17 mouse cellular contexts compared by ENCODE assay signal in the genomic region with DNA sequence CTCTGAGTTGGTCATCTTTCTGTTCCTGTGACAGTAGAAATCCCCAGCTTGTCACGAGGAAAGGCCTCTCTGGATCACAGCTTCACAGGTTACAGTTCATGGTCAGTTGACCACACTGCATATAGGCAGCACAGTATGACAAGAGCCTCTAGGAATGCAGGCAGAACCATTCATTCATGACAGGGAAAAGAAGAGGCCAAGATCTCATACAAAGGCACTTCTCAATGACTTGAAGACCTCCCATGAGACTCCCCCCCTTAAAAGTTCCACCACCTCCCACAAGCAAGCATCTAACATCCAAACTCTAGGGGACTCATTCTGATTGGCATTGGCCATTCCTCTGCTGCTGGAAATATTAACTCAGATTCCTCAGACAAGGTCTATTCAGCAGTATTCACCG. TPM values are rescaled to one million over a fixed set of nuclear protein-coding genes. Genes with fewer than 3 reads are reported as not detected.
A peak's percentile ranks its signal among the peaks of the same experiment; 100 is the strongest.
DNase-seq lines count a peak whose midpoint lies in the region; ATAC-seq and TF ChIP-seq lines count a peak whose summit lies in the region.
"Had no signal": no experiment of that assay in that cellular context is flagged by ENCODE, and none has a peak within 500 bp of the region (broad histone marks: within the 10 kb centered on the region; RNA-seq: fewer than 3 reads in every experiment).

No protein-coding gene starts in this region.

- no peaks in the 10 kb centered on the region for H3K27me3 ChIP-seq in kidney, embryonic 16.5 days (ENCODE audit: insufficient read depth, low read length)
- H3K27me3 ChIP-seq in embryonic facial prominence, embryonic 15.5 days: no peaks in the 10 kb centered on the region
- no peaks in the 10 kb centered on the region for H3K27me3 ChIP-seq in stomach, embryonic 16.5 days (ENCODE audit: control insufficient read depth, insufficient read depth, low read length)
- H3K27me3 ChIP-seq: liver, embryonic 13.5 days had no signal

- intact Hi-C loops in gastrocnemius, adult 2 months (cut with DNase I): no loop called here

- no peak for DNase-seq in gastrocnemius, adult 2 months
- DNase-seq in gastrocnemius, postnatal 10 days: no peak
- no peak for DNase-seq in kidney, adult 18-20 months
- DNase-seq in yolk sac, embryonic 10.5 days (ENCODE audit: low spot score): no peak
- no peak for DNase-seq in adrenal gland, postnatal 10 days
- DNase-seq: liver, embryonic 13.5 days; thymus, postnatal 25 days had no signal

- no peak overlapping the region for H3K4me3 ChIP-seq in gastrocnemius, adult 2 months
- H3K4me3 ChIP-seq in kidney, embryonic 16.5 days (ENCODE audit: low read length): no peak overlapping the region
- no peak overlapping the region for H3K4me3 ChIP-seq in embryonic facial prominence, embryonic 15.5 days (replicated peaks)
- H3K4me3 ChIP-seq in stomach, embryonic 16.5 days (replicated peaks; ENCODE audit: low read length): no peak overlapping the region
- H3K4me3 ChIP-seq: erythroblast, embryonic 14.5 days; heart, embryonic 10.5 days; liver, embryonic 13.5 days; midbrain, embryonic 10.5 days had no signal

- no peak for TF ChIP-seq CTCF in gastrocnemius, adult 2 months (IDR thresholded peaks at IDR 0.05)

- H3K9ac ChIP-seq in kidney, embryonic 16.5 days (replicated peaks; ENCODE audit: low read length): no peak overlapping the region
- no peak overlapping the region for H3K9ac ChIP-seq in embryonic facial prominence, embryonic 15.5 days
- H3K9ac ChIP-seq in stomach, embryonic 16.5 days (ENCODE audit: low read length): no peak overlapping the region
- H3K9ac ChIP-seq: liver, embryonic 13.5 days had no signal

- H3K4me1 ChIP-seq in kidney, embryonic 16.5 days (ENCODE audit: insufficient read depth, low read length): peaks cover 30% of the 10 kb centered on the region
- H3K4me1 ChIP-seq in embryonic facial prominence, embryonic 15.5 days: peaks cover 39% of the 10 kb centered on the region
- H3K4me1 ChIP-seq in stomach, embryonic 16.5 days (ENCODE audit: control insufficient read depth, insufficient read depth, low read length): peaks cover 23% of the 10 kb centered on the region

- peak overlapping the region; percentile 70 for H3K27ac ChIP-seq in gastrocnemius, adult 2 months
- H3K27ac ChIP-seq in kidney, embryonic 16.5 days (ENCODE audit: low read length): peak overlapping the region; percentile 68
- peak overlapping the region; percentile 91 for H3K27ac ChIP-seq in embryonic facial prominence, embryonic 15.5 days (replicated peaks)
- peak overlapping the region; percentile 68; the same call in 1 of the 2 replicates for H3K27ac ChIP-seq in stomach, embryonic 16.5 days (ENCODE audit: low read length)
- H3K27ac ChIP-seq: heart, embryonic 10.5 days; liver, embryonic 13.5 days; midbrain, embryonic 10.5 days had no signal

- ATAC-seq in kidney, embryonic 16.5 days (ENCODE audit: low FRiP score, low TSS enrichment): peak; percentile 80; the same call in 1 of the 2 replicates
- no peak for ATAC-seq in embryonic facial prominence, embryonic 15.5 days (ENCODE audit: insufficient number of reproducible peaks, low FRiP score, low TSS enrichment, low read depth)
- no peak for ATAC-seq in stomach, embryonic 16.5 days (ENCODE audit: insufficient read depth, low FRiP score)

- no peak overlapping the region for H3K4me2 ChIP-seq in kidney, embryonic 16.5 days (replicated peaks; ENCODE audit: low read depth, low read length)
- H3K4me2 ChIP-seq in embryonic facial prominence, embryonic 15.5 days (replicated peaks): no peak overlapping the region
- H3K4me2 ChIP-seq in stomach, embryonic 16.5 days (ENCODE audit: low read depth, low read length): no peak overlapping the region
- H3K4me2 ChIP-seq: liver, embryonic 13.5 days had no signal

- WGBS in kidney, embryonic 16.5 days: 57% methylated on average over 2 of the region's 2 CpGs
- 57% methylated on average over 2 of the region's 2 CpGs for WGBS in embryonic facial prominence, embryonic 15.5 days
- WGBS in stomach, embryonic 16.5 days: 69% methylated on average over 2 of the region's 2 CpGs

- H3K9me3 ChIP-seq in kidney, embryonic 16.5 days (ENCODE audit: low read length): no peaks in the 10 kb centered on the region
- H3K9me3 ChIP-seq in embryonic facial prominence, embryonic 15.5 days (replicated peaks): no peaks in the 10 kb centered on the region
- no peaks in the 10 kb centered on the region for H3K9me3 ChIP-seq in stomach, embryonic 16.5 days (replicated peaks; ENCODE audit: control insufficient read depth, low read length)
- H3K9me3 ChIP-seq: heart, embryonic 10.5 days; liver, embryonic 13.5 days; midbrain, embryonic 10.5 days had no signal

- H3K36me3 ChIP-seq in kidney, embryonic 16.5 days (ENCODE audit: insufficient read depth, low read length): no peaks in the 10 kb centered on the region
- no peaks in the 10 kb centered on the region for H3K36me3 ChIP-seq in embryonic facial prominence, embryonic 15.5 days
- H3K36me3 ChIP-seq in stomach, embryonic 16.5 days (ENCODE audit: control insufficient read depth, insufficient read depth, low read length): no peaks in the 10 kb centered on the region
- H3K36me3 ChIP-seq: heart, embryonic 10.5 days; liver, embryonic 13.5 days; midbrain, embryonic 10.5 days had no signal

RNA-seq across cellular contexts. Expression of gene Zxdc, which starts 9.8 kb away (rescaled TPM):
- 10 to 100 TPM; 15.5 to 15.9 TPM for total RNA-seq in gastrocnemius, adult 2 months (2021)
- 10 to 100 TPM; 14.3 to 16.9 TPM for total RNA-seq in gastrocnemius, postnatal 10 days (2021)
- polyA plus RNA-seq in kidney, embryonic 16.5 days (2015; fragmentation: Nextera tagmentation; extraction: Ambion mirVana): 6.4 and 7.5 TPM in 2 replicates
- polyA plus RNA-seq in embryonic facial prominence, embryonic 15.5 days (2015; fragmentation: Nextera tagmentation; extraction: Ambion mirVana): 9.5 and 9.9 TPM in 2 replicates
- polyA plus RNA-seq in stomach, embryonic 16.5 days (2015; fragmentation: Nextera tagmentation; extraction: Ambion mirVana): 4.5 and 4.7 TPM in 2 replicates
- 10 to 100 TPM; 17.6 to 18.7 TPM for total RNA-seq in adrenal gland, postnatal 10 days (2021)

RNA-seq across cellular contexts. Expression of gene Uroc1, which starts 26.4 kb away (rescaled TPM):
- total RNA-seq in gastrocnemius, adult 2 months (2021): not detected
- total RNA-seq in gastrocnemius, postnatal 10 days (2021): not detected
- 0.15 and 0.19 TPM in 2 replicates for polyA plus RNA-seq in kidney, embryonic 16.5 days (2015; fragmentation: Nextera tagmentation; extraction: Ambion mirVana)
- 0.07 and 0.19 TPM in 2 replicates for polyA plus RNA-seq in embryonic facial prominence, embryonic 15.5 days (2015; fragmentation: Nextera tagmentation; extraction: Ambion mirVana)
- polyA plus RNA-seq in stomach, embryonic 16.5 days (2015; fragmentation: Nextera tagmentation; extraction: Ambion mirVana): 1.2 and 1.3 TPM in 2 replicates
- total RNA-seq in adrenal gland, postnatal 10 days (2021): 10 to 100 TPM; 14.8 to 37.5 TPM
- total RNA-seq: gastrocnemius, postnatal 25 days had no signal
- polyA plus RNA-seq: erythroblast, embryonic 14.5 days; midbrain, embryonic 10.5 days; stomach, embryonic 14.5 days had no signal

RNA-seq across cellular contexts. Expression of gene Chst13, which starts 34.5 kb away (rescaled TPM):
- not detected for total RNA-seq in gastrocnemius, adult 2 months (2021)
- 1 to 10 TPM; 1.8 TPM for total RNA-seq in gastrocnemius, postnatal 10 days (2021)
- 5.8 and 6.7 TPM in 2 replicates for polyA plus RNA-seq in kidney, embryonic 16.5 days (2015; fragmentation: Nextera tagmentation; extraction: Ambion mirVana)
- polyA plus RNA-seq in embryonic facial prominence, embryonic 15.5 days (2015; fragmentation: Nextera tagmentation; extraction: Ambion mirVana): 4.4 and 6.8 TPM in 2 replicates
- 0.67 and 1.2 TPM in 2 replicates for polyA plus RNA-seq in stomach, embryonic 16.5 days (2015; fragmentation: Nextera tagmentation; extraction: Ambion mirVana)
- 1 to 10 TPM in 1 of 2 experiments, under 1 TPM in 1; 0.88 to 1.7 TPM for total RNA-seq in adrenal gland, postnatal 10 days (2021)
- total RNA-seq: adrenal gland, postnatal 25 days had no signal
- polyA plus RNA-seq: erythroblast, embryonic 14.5 days had no signal

RNA-seq across cellular contexts. Expression of gene BC048671, which starts 58.4 kb away (rescaled TPM):
- total RNA-seq in gastrocnemius, adult 2 months (2021): not detected
- total RNA-seq in gastrocnemius, postnatal 10 days (2021): not detected
- polyA plus RNA-seq in kidney, embryonic 16.5 days (2015; fragmentation: Nextera tagmentation; extraction: Ambion mirVana): not detected in 2 replicates
- polyA plus RNA-seq in embryonic facial prominence, embryonic 15.5 days (2015; fragmentation: Nextera tagmentation; extraction: Ambion mirVana): not detected in 2 replicates
- polyA plus RNA-seq in stomach, embryonic 16.5 days (2015; fragmentation: Nextera tagmentation; extraction: Ambion mirVana): not detected in 2 replicates
- not detected for total RNA-seq in adrenal gland, postnatal 10 days (2021)
- total RNA-seq: adrenal gland, postnatal 25 days; gastrocnemius, postnatal 25 days had no signal
- polyA plus RNA-seq: erythroblast, embryonic 14.5 days; heart, embryonic 10.5 days; hindbrain, embryonic 16.5 days; liver, embryonic 13.5 days; midbrain, embryonic 10.5 days; stomach, embryonic 14.5 days had no signal

Comparison
In these comparisons a context has a peak if more than half of its experiments do, and no peak if none do; other contexts are left out.
1. RNA of gene Uroc1, which starts 26.4 kb away (total RNA-seq): 14.8 to 37.5 TPM in adrenal gland, postnatal 10 days; not detected in gastrocnemius, postnatal 10 days and not detected in gastrocnemius, adult 2 months; every median in the first group is over 10 times any median in the second.
2. Peak in every context shown above with its lines, with median percentiles within 50 percentile points of each other: H3K27ac ChIP-seq.